Mouse (Mus musculus) thymus, adult 2 months (tissue): ENCODE results near the gene Raly.

ENCODE experiments used
- CTCF ChIP-seq: fragments of 200-500 bp; IDR thresholded peaks from 2 replicates; pipeline ENCODE4 v1.5.1; 2012; ENCODE audit warnings: mild to moderate bottlenecking, control low read depth, low read length, moderate library complexity, borderline replicate concordance; ENCODE audit not compliant: control insufficient read depth, poor library complexity, insufficient read depth; ENCODE audit errors: extremely low read depth
- POLR2A ChIP-seq: fragments of 200-500 bp; IDR thresholded peaks from 2 replicates; pipeline ENCODE4 v1.6.1; 2012; ENCODE audit warnings: mild to moderate bottlenecking, low read length, control low read depth, moderate library complexity; ENCODE audit not compliant: control insufficient read depth, poor library complexity, insufficient read depth; ENCODE audit errors: extremely low read depth

DNA sequence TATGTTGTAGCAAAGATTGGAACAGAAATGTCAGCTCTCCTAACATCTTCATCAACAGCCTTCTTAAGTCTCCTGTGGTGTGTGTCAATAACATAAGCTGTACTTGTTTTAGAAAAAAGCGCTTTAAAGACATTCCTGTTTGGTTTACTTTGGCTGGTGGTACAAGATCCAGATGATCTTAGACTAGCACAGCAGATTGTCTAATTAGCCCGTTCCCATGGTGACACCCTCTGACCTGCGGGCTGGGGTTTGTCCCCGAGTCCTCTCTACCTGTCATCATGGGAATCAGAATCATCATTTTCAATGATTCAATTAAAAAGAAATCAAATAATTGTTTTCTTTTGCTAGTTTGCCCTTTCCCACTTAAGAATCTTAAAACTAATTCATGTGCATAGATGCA lies 36.6 kb downstream of the Raly start:
- TF ChIP-seq CTCF (no peak), POLR2A (no peak)
